Mouse (Mus musculus): Measurements from ENCODE around the gene Qrich2.

Qrich2 gene

DNA sequence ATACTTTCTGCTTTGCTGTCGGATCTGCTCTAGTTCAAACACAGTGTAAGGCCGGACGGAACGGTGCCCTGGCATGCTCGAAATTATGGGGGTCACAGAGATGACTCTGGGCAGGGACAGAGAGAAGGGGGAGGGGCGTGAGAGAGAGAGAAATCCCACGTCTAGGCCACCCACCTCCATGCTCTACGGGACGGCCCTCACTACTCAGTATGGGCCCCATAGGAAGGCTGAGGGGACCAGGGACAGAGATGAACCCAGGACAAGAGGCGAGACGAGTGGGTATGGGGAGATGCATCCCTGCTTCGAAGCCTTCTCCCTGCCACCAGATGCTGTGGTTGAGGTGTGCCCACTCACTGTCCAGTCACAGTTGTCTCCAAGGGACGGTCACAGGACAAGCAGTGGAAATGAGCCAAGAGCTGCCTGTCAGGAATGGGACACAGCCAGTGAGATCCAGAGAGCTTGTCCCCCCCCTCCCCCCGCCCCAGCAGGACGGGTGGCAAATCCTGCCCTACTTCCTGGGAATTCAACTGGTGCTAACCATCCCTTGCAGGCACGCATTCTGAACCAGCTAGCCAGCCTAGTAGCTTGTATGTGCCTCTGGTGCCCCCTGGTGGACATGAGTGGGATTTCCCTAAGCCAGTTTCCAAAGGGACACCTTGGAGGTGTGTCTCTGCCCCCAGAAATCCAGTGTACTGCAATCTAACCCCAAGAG, 20.3 kb downstream of the Qrich2 start:
- peak; percentile 83 to 95 for DNase-seq (ENCODE audit: low spot score in 2 of 2)

DNA sequence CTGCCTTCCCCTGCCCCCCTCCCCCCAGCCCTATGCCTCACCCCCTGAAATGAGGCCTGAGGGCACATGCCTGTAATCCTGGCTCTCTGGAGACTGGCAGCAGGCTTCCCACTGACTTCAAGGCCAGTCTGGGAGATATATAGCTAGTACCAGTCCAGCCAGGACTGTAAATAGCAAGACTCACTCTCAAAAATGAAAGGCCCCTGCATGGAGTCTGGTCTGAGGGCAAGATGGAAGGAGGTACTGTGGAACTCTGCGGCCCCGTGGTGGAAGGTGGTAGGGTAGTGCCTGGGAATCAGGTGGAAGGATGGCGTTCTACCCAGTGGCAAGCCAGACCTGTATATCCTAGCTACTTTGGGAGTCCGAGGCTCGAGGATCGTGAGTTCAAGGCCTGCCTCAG, 22.1 kb downstream of the Qrich2 start:
- DNase-seq (ENCODE audit: low spot score in 2 of 2): no peak

- DNase-seq (ENCODE audit: low spot score in 2 of 2): no peak
Measured at GRCm38 (mm10) chr11:116443311-116443710, 22.7 kb downstream of the Qrich2 start.

GRCm38 (mm10) chr11:116442867-116443177, 23.2 kb downstream of the Qrich2 start:
- no peak for DNase-seq (ENCODE audit: low spot score in 2 of 2)

GRCm38 (mm10) chr11:116442129-116442866, 23.7 kb downstream of the Qrich2 start:
- DNase-seq (ENCODE audit: low spot score in 2 of 2): no peak

- no peak for DNase-seq (ENCODE audit: low spot score in 2 of 2)
Measured at GRCm38 (mm10) chr11:116440408-116441068, 25.5 kb downstream of the Qrich2 start.

DNA sequence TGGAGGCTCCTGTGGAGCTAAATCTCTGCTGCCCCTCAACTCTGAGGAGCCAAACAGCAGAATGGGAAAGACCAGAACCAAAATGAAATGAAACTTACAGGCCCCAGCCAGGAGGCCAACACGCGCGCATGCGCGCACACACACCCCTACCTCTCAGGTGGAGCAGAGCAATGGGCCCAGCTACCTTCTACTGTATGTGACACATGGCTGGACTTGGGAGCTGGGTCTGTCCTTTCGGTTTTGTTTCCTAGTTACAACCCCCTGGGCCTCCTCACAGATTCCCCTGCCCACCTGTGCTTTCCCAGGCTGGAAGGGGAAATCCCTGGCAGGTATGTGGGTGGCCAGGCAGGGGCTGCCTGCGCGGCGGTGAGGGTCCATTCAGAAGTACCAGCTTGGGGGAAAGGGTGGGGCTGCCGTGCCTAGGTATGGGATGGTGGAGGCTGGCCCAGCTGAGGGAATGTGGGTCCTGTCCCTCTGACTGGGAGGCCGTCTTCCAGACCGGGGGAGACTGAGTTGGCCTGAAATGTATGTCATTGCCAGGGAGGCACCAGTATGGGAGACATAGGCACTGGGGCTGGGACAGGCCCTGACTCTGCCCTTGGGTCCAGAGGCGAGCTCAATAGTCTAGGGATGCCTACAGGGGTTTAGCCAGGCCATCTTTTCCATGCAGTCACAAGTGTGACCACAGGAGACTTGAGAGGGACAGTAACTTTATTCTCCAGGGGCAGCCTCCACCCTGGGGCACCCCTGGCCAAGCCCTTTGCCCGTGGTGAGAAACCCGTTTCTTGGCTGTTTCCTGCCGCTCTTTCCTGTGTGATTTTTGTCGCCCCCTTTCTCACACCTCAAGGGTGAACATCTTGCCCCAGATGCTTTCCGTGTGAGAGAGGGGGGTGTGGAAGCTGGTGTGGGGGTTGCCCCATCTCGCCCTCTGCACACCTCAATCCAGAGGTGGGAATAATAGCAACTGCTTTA, 26.5 kb downstream of the Qrich2 start:
- DNase-seq (ENCODE audit: low spot score in 2 of 2): no peak

DNA sequence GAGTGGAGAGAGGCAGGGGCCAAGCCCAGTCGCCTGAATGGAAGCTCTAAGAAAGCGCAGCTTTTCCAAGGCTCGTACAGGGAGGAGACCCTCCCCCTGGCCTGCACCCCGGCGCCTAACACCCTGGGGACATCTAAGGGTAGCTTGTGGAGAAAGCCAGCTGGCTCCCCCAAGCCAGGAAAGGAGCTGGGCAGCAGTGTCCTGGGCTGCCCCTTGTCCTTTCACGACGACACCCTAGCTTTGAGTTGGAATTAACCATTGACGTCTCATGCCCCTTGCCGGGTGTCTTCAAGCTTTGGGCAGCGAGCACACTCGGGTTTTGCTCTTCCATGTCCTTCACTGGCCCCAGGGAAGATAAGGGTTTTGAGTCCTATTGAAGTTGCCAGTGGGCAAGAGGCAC, 28.5 kb downstream of the Qrich2 start:
- no peak for DNase-seq (ENCODE audit: low spot score in 2 of 2)

DNA sequence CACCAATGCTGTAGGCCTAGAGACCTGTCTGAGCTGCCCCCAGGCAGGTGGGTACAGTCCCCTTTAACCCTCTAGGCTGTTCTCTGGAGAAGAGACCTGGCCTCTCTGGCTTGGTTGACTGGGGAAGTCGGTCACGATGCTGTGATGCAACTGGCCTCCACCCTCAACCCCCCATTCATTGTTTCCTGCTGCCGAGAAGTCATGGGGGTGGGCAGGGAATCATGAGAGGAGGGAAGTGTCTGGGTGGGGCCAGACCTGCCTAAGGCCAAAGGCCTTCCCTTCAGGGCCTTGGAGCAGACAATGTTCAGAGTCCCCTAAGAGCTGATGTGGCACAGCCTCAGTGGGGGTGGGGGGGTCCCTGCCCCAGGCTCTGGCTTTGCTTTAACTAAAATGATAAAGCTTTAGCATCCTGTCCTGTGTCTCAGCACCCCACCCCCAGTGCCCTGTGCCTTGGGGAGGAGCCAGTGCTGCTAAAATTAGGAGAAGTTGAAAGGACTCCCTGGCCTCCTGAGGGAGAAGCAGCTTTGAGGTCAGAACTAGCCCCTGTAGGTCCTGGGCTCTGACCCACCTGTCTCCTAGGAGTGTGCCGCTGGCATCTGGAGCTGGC, 29.2 kb downstream of the Qrich2 start:
- DNase-seq (ENCODE audit: low spot score in 2 of 2): no peak

DNA sequence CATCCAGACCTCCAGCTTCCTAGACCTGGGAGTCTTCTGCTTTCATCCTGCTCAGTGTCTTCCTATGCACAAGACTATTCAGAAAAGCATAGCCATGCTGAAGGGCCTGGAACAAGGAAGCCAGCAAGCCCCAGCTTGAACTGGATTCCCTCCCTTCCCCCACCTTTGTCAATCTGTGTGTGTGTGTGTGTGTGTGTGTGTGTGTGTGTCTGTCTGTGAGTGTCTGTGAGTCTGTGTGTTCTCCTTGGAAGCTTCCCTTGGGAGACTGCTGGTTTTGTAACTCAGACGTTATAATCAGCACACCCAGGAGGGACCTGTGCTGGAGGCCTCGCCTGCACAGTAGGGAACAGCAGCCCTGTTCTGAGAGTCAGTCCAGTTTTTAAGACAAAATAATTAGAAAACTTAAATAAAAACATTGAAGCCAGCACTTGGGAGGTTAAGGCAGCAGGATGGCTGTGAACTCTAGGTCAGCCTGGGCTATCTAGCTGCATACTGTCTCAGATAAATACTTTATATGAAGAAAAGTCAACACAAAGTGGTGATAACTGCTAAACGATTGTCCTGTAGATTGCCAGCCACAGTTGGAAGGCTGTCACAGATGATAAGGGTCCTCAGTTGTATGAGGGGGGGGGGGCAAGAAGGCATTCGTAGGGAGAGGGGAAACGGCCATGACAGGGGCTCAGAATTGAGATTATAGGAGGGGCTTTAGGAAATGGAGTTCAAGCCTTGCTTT, 29.9 kb downstream of the Qrich2 start:
- DNase-seq (ENCODE audit: low spot score in 2 of 2): no peak

DNA sequence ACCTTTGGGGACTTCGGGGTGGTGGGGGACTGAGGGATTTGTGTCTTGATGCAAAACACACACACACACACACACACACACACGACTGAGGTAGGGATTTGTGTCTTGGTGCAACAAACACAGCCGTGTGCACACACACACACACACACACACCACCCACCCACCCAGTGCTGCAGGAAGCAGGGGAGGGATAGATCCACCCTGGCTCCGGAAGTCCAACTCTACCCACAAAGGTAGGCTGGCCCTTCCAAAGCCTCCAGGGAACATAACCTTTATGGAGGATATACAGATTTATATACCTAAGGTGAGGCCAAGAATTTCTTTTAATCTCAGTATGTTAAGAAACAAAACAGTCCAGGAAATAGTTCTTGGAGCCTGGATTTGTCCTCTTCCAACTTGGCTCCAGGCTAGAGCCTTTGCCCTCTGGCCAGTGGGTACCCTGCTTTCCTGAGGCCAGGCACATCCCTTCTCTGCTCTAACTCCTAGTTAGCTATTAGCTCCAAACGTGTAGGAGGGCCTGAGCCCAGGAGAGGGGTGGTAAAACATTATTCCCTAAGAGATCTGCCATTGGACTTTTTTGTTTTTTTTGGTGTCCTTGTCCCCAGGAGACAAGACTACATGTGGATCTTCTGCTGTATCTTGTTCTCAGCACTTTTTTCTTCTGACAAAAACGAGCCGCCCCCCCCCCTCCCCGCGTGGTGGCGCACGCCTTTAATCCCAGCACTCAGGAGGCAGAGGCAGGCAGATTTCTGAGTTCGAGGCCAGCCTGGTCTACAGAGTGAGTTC, 30.9 kb downstream of the Qrich2 start:
- no peak for DNase-seq (ENCODE audit: low spot score in 2 of 2)

DNA sequence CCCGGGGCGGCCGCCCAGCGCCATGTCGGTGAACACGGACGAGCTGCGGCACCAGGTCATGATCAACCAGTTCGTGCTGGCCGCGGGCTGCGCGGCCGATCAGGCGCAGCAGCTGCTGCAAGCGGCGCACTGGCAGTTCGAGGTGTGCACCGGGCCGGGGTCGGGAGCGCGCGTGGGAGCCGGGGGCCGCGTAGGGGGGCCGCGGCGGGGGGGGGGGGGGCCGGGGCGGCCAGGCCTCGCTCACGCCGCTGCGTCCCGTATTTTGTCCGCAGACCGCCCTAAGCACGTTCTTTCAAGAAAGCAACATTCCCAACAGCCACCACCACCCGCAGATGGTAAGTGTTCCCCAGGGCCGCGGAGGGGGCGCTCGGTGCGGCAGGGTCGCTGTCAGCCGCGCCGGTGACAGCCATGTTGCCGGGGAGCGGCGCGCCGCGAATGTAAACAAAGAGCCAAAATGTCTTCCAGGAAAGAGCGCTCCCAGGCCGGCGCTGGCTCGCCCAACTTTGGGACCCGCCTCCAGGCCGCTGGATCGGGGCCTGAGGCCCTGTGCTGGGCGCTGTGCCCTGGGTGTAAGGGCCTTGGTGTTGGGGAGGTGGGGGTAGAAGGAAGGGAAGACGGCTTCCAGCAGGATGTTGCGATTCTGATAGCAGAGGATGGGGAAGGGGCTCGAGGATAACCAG, 31.6 kb downstream of the Qrich2 start:
- peak; percentile 78 to 80 for DNase-seq (ENCODE audit: low spot score in 2 of 2)

DNA sequence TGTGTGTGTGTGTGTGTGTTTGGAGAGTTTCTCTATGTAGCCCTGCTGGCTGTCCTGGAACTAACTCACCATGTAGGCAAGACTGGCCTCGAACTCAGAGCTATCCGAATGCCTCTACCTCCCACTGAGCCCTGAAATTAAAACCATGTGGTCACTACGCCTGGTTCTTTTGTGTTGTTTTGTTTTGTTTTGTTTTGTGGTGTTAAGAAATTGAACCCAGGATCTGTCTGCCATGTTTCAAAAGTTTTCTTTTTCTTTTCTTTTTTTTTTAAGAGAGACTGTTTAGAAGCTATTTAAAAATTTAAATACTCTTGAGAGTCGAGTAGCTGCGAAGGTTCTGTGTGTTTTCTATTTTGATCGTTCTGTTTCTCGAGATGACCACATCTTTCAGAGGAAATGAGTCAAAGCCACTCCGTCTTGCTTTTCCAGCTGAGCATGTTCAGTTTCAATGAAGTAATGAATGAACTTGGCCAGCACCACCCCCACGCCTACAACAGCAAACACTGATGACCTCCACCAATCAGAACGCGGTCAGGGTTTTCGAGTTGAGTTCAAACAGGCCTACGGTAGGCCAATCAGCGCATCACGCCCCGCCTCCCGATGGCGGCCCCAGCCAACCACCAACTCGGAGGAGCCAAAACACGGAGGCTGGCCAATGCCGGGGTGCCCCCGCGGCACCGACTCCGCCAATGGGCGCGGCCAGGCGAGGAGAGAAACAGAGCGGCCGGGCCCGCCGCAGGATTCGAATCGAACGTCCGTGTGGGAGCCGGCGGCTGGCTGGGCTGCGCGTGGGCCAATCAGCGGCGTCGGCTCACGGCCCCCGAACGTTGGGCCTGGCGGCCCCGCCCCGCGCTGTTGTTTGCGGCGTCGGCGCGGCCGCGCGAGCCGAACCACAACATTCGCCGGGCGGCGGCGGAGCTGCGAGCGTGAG, 32.4 kb downstream of the Qrich2 start, which contains the start of gene Ubald2:
TSS of gene Ubald2 (plus strand) at position 739 of the 931 bp plus-strand sequence.
- DNase-seq (ENCODE audit: low spot score in 2 of 2): peak; percentile 99 to 100

DNA sequence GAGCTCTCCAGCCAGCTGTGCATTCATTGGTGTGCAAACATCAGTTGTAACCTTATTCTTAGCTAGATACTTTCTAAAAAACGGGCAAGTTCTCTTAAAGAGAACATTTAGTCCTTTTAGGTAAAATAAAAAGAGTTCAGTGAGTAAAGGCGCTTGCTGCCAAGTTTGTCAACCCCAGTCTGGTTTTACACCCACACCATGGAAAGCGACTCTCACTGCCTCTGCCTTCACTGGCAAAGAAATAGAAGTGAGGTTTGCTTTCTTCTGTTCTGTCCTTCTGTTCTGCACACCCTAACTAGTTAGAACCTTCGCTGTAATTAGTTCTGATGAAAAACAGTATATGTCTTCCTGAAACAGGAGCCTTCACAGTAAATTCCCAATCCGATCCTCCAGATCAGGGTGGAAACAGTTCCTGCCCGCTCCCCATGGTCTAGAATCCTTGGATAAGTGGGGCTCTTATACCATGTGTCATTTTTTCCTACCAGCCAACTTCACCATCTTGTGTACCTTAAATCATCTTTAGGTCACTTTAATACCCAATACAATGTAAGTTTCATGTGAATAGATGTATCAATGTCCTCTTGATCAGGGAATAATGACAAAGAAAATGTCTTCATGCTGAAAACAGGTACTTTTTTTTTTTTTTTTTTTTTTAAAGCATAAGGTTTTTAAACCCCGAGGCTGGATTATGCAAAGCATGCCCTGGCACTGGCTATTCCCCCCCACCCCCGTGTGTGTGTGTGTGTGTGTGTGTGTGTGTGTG, 33.3 kb downstream of the Qrich2 start:
- DNase-seq (ENCODE audit: low spot score in 2 of 2): no peak

- DNase-seq (ENCODE audit: low spot score in 2 of 2): no peak
Measured at GRCm38 (mm10) chr11:116432127-116432526, 33.9 kb downstream of the Qrich2 start.

DNA sequence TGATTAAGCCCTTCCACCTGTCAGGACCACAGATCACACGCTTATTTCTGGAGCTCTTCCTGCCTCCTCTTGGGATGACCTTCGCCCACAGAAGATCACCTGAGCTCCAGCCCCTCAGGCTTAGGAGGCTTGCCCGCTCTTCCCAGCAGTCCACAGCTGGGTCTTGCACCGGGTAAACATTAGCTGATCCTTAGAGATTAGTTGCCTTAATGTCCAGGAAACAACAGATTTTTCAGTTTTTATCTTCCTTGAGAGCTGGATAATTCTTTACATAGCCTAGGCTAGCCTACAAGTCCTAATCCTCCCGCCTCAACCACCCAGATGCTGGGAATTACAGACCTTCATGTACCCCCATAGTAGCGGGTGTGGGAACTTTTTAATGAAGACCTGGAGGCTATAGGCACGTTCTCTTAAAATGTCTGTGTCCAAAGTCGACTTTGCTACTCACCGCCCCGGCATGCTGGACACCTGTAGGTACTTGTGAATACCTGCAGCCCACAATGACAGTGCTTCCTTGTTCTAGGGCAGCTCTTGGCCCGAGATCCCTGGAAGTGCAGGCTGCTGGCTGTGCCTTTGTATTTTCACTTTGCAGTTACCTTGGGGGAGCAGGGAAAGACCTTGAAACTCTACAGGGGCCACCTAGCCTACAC, 34.5 kb downstream of the Qrich2 start:
- no peak for DNase-seq (ENCODE audit: low spot score in 2 of 2)
